Mouse (Mus musculus): Measurements from ENCODE around the gene Colgalt2. TPM values are rescaled to one million over a fixed set of nuclear protein-coding genes. Genes with fewer than 3 reads are reported as not detected.
A peak's percentile ranks its signal among the peaks of the same experiment; 100 is the strongest.

Colgalt2 gene
- total RNA-seq, 2 experiments from 2014 or later = 3.0 to 3.2 TPM

DNA sequence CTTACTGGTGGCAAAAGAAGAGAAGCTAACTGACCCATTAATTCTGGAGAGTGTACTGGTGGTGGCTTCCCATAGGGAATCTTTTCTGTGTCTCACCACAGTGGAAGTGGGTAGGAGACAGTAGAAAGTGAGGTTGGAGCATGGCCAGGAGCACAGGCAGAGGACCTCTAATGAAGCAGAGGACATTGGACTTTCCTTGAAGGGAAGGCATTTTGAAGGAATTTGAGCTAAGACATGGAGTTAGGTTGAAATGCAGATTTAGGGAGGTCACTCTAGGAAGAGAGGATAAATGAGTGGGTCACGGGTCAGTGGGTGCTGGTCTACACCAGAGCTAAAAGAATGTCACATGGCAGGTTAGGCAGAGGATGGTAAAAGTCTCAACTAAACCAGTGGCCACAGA lies 91.2 kb downstream of the Colgalt2 start:
- DNase-seq = no peak

- DNase-seq = no peak
Observed at GRCm38 (mm10) chr1:152492258-152492657, 92.6 kb downstream of the Colgalt2 start.

DNA sequence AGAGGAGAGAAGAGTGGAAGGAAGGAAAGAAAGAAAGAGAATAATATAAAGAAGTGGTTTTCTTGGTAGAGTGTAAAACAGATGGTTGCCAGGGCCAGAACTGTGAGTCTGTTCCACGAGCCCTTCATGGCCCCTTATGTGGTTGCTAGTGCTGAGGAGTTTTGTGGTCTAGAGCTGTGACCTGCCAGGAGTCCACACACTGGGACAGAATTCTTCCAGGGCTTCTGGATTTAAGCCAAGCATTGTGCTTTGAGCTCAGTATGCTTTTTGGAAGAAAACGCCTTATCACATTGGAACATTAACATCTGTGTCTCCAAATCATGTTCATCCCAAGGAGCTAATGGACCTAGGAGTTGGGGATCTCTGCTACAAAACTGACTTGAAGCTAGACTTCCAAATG lies 97.2 kb downstream of the Colgalt2 start:
- DNase-seq = peak; percentile 45 to 49

DNA sequence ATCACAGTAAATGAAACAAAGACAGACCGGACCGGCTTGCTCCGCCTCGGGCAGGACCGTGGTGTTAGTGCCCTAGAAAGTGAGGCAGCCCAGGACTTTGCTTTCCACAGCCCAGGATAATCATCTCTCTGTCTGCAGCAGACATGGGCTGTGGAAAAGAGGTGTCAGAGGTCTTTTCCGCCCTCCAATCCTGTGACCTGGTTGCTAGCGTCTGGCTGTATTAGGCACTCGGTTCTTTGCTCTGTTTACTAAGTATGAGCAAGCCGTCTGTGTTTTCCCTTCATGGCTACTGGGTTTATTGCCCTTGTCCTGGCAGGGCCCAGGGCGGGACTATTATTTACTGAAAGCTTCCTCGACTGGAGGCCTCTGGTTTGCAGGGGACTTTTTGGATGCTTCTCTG lies 98.0 kb downstream of the Colgalt2 start:
- DNase-seq = peak; percentile 56 to 60

DNA sequence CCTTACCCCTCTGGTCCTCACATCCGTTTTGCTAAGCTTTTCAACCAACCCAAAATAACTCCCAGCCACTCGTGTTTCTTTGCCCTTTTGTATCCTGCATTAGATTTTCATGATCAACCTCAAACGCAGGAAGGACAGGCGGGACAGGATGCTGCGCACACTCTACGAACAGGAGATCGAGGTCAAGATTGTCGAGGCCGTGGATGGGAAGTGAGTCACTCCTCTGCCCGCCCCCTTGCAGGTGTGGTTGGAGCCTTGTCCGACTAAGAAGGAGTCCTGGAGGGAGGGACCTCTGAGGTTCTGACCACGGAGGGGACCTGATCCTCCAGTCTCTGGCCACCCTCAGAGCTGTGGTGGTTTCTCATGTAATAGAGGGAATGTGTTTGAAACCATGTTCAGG lies 100.2 kb downstream of the Colgalt2 start:
- peak in 1 of 2 experiments; percentile 74 for DNase-seq

GRCm38 (mm10) chr1:152506175-152506574 lies 106.5 kb downstream of the Colgalt2 start:
- DNase-seq = no peak

DNA sequence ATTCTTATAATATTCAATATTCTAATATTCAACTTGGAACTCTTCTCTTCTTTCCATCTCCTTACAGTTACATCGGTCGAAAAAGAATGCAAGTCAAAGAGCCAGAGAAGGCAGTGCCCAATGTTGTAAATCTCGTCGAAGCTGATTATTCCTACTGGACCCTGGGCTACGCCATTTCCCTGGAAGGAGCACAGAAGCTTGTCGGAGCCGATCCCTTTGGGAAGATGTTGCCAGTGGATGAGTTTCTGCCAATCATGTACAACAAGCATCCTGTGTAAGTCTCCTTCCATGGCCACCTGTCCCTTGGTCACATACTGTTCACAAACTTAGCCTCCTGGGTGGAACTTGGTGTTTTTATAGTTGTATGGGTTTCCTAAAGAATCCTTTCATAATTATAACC lies 107.1 kb downstream of the Colgalt2 start:
- no peak for DNase-seq

GRCm38 (mm10) chr1:152508481-152509220 lies 109.0 kb downstream of the Colgalt2 start:
- DNase-seq = no peak

DNA sequence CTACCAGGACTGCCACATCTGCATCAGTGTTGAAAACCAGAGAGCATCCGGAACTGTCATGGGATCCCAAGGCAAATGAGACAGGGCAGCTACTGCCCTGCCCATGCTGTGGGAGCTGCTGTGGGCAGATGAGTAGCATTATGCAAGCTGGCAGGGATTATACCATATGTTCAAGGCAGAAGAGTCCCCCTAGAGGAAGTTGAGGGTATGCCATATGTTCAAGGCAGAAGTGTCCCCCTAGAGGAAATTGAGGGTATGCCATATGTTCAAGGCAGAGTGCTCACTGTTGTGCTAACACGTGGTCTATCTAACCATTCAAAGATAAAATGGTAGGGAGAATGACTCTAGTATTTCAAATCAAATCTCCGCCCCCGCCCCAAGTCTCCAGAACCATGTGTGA lies 111.6 kb downstream of the Colgalt2 start:
- peak; percentile 41 to 49 for DNase-seq

- DNase-seq = peak in 1 of 2 experiments; percentile 70
Observed at GRCm38 (mm10) chr1:152514256-152514655, 114.6 kb downstream of the Colgalt2 start.

DNA sequence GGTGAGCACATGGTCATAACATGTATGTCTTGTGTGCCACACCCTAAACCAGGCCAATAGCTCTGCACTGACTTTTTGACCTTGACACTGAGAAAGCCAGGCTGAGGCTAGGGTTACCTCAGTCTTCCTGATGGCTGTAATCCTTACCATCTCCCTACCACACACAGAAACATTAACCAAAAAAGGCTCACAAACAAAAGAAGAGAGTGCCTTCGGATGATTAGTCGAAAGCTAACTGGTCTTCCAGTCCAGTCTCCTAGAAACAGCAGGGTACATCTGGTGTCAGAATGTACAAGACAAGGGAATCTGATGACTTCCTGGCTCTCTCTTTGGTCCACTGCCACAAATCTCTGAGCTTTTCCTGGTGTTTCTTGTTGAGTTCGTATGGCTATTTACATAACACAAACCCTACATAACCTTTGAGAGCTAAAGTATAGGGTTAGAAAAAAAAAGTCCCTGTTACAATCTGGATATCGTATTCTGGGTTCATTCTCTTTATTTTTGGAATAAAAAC lies 117.5 kb downstream of the Colgalt2 start:
- DNase-seq = no peak

DNA sequence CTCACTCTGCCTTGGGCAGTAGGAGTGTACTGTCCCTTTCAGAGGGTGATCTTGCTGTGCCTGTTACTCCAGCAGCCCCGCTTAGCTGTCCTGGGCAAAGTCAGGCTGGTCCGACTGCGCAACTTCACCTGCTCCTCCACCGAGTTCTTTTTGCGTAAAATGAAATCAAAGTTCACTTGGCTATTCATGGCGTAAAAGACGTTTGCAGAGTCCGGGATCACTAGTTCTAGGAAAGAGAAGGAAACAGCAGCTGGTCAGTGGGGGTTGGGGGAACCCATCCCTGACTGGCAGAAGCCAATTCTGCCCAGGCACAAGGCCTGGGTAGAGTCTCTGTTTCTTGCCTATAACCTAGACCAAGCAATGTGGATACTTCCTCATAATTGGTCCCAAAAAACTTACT lies 119.3 kb downstream of the Colgalt2 start:
- no peak for DNase-seq

- DNase-seq = peak; percentile 51 to 78
Observed at GRCm38 (mm10) chr1:152520798-152521575, 121.4 kb downstream of the Colgalt2 start.

GRCm38 (mm10) chr1:152522226-152522625 lies 122.6 kb downstream of the Colgalt2 start:
- DNase-seq = no peak

- no peak for DNase-seq
Observed at GRCm38 (mm10) chr1:152523292-152523691, 123.7 kb downstream of the Colgalt2 start.

- no peak for DNase-seq
Observed at GRCm38 (mm10) chr1:152524098-152524892, 124.7 kb downstream of the Colgalt2 start.

DNA sequence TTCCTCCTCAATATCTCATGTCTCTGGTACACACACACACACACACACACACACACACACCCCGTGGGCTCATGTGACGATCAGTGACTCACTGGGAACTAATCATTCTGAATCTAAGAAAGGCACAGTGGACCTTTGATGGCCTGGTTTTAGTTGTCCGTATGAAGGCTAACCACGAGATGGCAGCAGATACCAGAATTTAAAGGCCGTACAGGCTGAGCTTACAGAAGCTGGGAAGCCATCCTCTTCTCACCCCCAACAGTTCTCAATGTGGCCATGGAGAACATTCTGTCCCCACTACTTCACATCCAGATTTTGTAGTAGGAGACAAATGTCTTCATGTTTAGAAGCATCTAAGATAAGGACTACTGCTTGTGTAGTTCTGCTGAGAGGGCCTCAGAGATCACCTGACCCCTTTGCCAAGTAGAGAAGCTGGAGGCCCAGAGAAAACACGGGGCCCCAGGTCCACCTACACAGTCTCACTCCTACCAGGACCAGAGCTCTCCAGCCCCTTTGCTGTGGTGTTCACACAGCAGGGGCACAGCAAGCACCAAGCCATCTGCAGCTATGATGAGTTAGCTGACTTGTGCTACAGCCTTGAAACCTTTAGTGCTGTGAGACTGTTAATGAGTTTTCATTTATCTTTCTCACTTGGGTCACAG lies 125.5 kb downstream of the Colgalt2 start:
- DNase-seq = peak; percentile 87 to 89

GRCm38 (mm10) chr1:152526154-152526553 lies 126.5 kb downstream of the Colgalt2 start:
- peak; percentile 55 to 70 for DNase-seq

- peak in 1 of 2 experiments; percentile 48 for DNase-seq
Observed at GRCm38 (mm10) chr1:152528214-152528613, 128.6 kb downstream of the Colgalt2 start.

GRCm38 (mm10) chr1:152528778-152529177 lies 129.1 kb downstream of the Colgalt2 start:
- peak in 1 of 2 experiments; percentile 62 for DNase-seq

- peak; percentile 54 to 62 for DNase-seq
Observed at GRCm38 (mm10) chr1:152531498-152531897, 131.9 kb downstream of the Colgalt2 start.

GRCm38 (mm10) chr1:152534531-152534930 lies 134.9 kb downstream of the Colgalt2 start:
- DNase-seq = no peak
